Mouse (Mus musculus) forebrain, embryonic 14.5 days (tissue): ENCODE results near the gene Zfp971. TPM values are rescaled to one million over a fixed set of nuclear protein-coding genes. Genes with fewer than 3 reads are reported as not detected.
"Not testable (repeated sequence)": the region's sequence is repeated elsewhere in the genome, so short reads cannot be mapped to it uniquely, and the experiment has no call there.

Source experiments
- ATAC-seq: fragments of 200-750 bp; cut with Nextera tagmentation; 2 replicates; pipeline ENCODE4 v1.8.0; 2017; ENCODE audit warnings: mild to moderate bottlenecking, moderate library complexity
- DNase-seq: peaks from one replicate; pipeline ENCODE4 v3.0.0-alpha.2; 2015; ENCODE audit warnings: low spot score
- H3K27ac ChIP-seq: fragments of 300-500 bp; sonication (generic); 2 replicates; pipeline ENCODE4 v1.5.1; 2014; ENCODE audit warnings: low read depth, mild to moderate bottlenecking, control low read depth, low read length, moderate library complexity
- H3K27me3 ChIP-seq: fragments of 300-500 bp; sonication (generic); replicated peaks from 2 replicates; pipeline ENCODE4 v1.6.1; 2014; ENCODE audit warnings: low read length, control low read depth, mixed read lengths; ENCODE audit not compliant: control insufficient read depth, insufficient read depth
- H3K36me3 ChIP-seq: fragments of 300-500 bp; sonication (generic); 2 replicates; pipeline ENCODE4 v1.6.1; 2014; ENCODE audit warnings: low read length, control low read depth; ENCODE audit not compliant: control insufficient read depth, insufficient read depth
- H3K4me1 ChIP-seq: fragments of 300-500 bp; sonication (generic); 2 replicates; pipeline ENCODE4 v1.6.1; 2014; ENCODE audit warnings: antibody characterized with exemption, low read length, control low read depth; ENCODE audit not compliant: control insufficient read depth, insufficient read depth
- H3K4me2 ChIP-seq: fragments of 300-500 bp; sonication (generic); 2 replicates; pipeline ENCODE4 v1.6.1; 2014; ENCODE audit warnings: mild to moderate bottlenecking, control low read depth, low read length
- H3K4me3 ChIP-seq: fragments of 300-500 bp; sonication (generic); 2 replicates; pipeline ENCODE4 v1.5.1; 2014; ENCODE audit warnings: low read depth, low read length, control low read depth
- H3K9ac ChIP-seq: fragments of 300-500 bp; sonication (generic); 2 replicates; pipeline ENCODE4 v1.6.1; 2014; ENCODE audit warnings: mild to moderate bottlenecking, low read length, control low read depth, moderate library complexity
- H3K9me3 ChIP-seq: fragments of 300-500 bp; sonication (generic); replicated peaks from 2 replicates; pipeline ENCODE4 v1.6.1; 2016; ENCODE audit warnings: low read length, control low read depth, mixed read lengths; ENCODE audit not compliant: control insufficient read depth
- WGBS: fragments of 180-500 bp; shearing (Covaris S2); extraction: QIAGEN DNeasy Blood & Tissue Kit; methylation state at CpG from one replicate; pipeline ENCODE4 v1.1.7; 2014; 5-methylcytosine and 5-hydroxymethylcytosine counted together
- polyA plus RNA-seq: library from polyadenylated mRNA; unstranded; fragments of >200 nt; fragmentation: Nextera tagmentation; extraction: Ambion mirVana; gene quantifications from 2 replicates; pipeline ENCODE4 v1.2.1, GENCODE M21; 2014

Gene Zfp971
- 8.6 and 10.4 TPM in 2 replicates for polyA plus RNA-seq

- not testable (repeated sequence) for H3K36me3 ChIP-seq, H3K27me3 ChIP-seq, H3K4me1 ChIP-seq, H3K9me3 ChIP-seq, ATAC-seq, H3K27ac ChIP-seq
- under 1% methylated on average over 14 of the region's 15 CpGs for WGBS
- peak within 1 kb of the TSS; percentile 48 for H3K4me2 ChIP-seq
- peak within 1 kb of the TSS; percentile 48 for H3K4me3 ChIP-seq
- H3K9ac ChIP-seq, result peak within 1 kb of the TSS; percentile 62
- peak; percentile 37 for DNase-seq
Measured at GRCm38 (mm10) chr2:178023011-178023611, at the start of gene Zfp971. Gene Zfp971 (plus strand): TSS chr2:178023284.

- not testable (repeated sequence) for H3K27ac ChIP-seq, H3K9ac ChIP-seq, H3K9me3 ChIP-seq, ATAC-seq, H3K27me3 ChIP-seq, H3K4me1 ChIP-seq, H3K4me3 ChIP-seq, H3K4me2 ChIP-seq, DNase-seq, H3K36me3 ChIP-seq
- 85% methylated on average over 6 of the region's 7 CpGs for WGBS
Measured at GRCm38 (mm10) chr2:177974814-177975213, 48.3 kb upstream of the Zfp971 start.

GRCm38 (mm10) chr2:178019486-178019885, 3.6 kb upstream of the Zfp971 start:
- not testable (repeated sequence) for DNase-seq, H3K4me2 ChIP-seq, H3K9me3 ChIP-seq, H3K9ac ChIP-seq, H3K27ac ChIP-seq, H3K4me3 ChIP-seq, H3K4me1 ChIP-seq, ATAC-seq, H3K27me3 ChIP-seq, H3K36me3 ChIP-seq
- 88% methylated on average over 3 of the region's 3 CpGs for WGBS

- not testable (repeated sequence) for H3K9me3 ChIP-seq, H3K4me2 ChIP-seq, H3K27ac ChIP-seq, DNase-seq, H3K36me3 ChIP-seq, H3K9ac ChIP-seq, H3K27me3 ChIP-seq, ATAC-seq, H3K4me3 ChIP-seq, H3K4me1 ChIP-seq
- 92% methylated on average over 8 of the region's 8 CpGs for WGBS
Measured at GRCm38 (mm10) chr2:178020773-178021172, 2.3 kb upstream of the Zfp971 start.

- not testable (repeated sequence) for H3K27me3 ChIP-seq, H3K27ac ChIP-seq, DNase-seq, ATAC-seq, H3K4me1 ChIP-seq, H3K36me3 ChIP-seq, H3K9me3 ChIP-seq
- peak overlapping the region; percentile 62; the same call in 1 of the 2 replicates for H3K9ac ChIP-seq
- peak overlapping the region; percentile 48 for H3K4me2 ChIP-seq
- H3K4me3 ChIP-seq, result peak overlapping the region; percentile 48
- whole genome bisulfite sequencing, result 24% methylated on average over 2 of the region's 2 CpGs
Measured at GRCm38 (mm10) chr2:178023861-178024260, 777 bp downstream of the Zfp971 start.

GRCm38 (mm10) chr2:178027601-178028000, 4.5 kb downstream of the Zfp971 start:
- H3K9ac ChIP-seq, DNase-seq, H3K27me3 ChIP-seq, H3K9me3 ChIP-seq, H3K4me2 ChIP-seq, ATAC-seq, H3K36me3 ChIP-seq, H3K27ac ChIP-seq, H3K4me1 ChIP-seq, H3K4me3 ChIP-seq: not testable (repeated sequence)
- WGBS, result 97% methylated on average over 2 of the region's 3 CpGs

DNA sequence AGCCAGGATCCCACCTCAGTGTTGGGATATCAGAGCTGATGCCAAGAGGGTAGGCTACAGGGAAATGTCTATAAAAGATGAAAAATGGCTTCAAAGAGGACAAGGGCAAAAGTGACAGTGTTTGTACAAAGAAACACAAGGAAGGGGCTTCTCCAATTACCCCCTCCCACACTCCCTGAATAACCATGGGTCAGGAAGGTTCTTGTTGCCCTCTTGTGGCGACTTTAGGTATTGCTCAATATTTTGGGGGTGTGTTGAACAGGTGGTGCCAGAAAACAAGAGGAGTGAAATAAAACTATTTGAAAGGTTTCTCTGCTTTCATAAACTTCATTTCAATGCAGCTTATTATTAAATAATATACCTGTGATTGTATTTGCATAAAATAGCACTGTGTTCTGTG, 35.1 kb downstream of the Zfp971 start:
- Histone ChIP-seq H3K4me2 (no peak overlapping the region), H3K27ac (no peak overlapping the region), H3K9ac (no peak overlapping the region), H3K4me1 (no peaks in the 10 kb centered on the region), H3K4me3 (no peak overlapping the region), H3K36me3 (no peaks in the 10 kb centered on the region), H3K27me3 (no peaks in the 10 kb centered on the region), H3K9me3 (no peaks in the 10 kb centered on the region)
- 8% methylated on average over 1 of the region's 1 CpGs for WGBS
- ATAC-seq, result no peak
- DNase-seq, result peak; percentile 56

- peak within 1 kb of the TSS; percentile 40 for H3K4me2 ChIP-seq
- not testable (repeated sequence) for H3K27me3 ChIP-seq, H3K9ac ChIP-seq, H3K9me3 ChIP-seq, H3K4me1 ChIP-seq, ATAC-seq, H3K27ac ChIP-seq, H3K36me3 ChIP-seq, DNase-seq
- H3K4me3 ChIP-seq, result peak within 1 kb of the TSS; percentile 30
- WGBS, result no CpG with 5 or more reads among the region's 14 CpGs
Measured at GRCm38 (mm10) chr2:178078166-178078717, 55.2 kb downstream of the Zfp971 start, which contains the start of gene Zfp931. Gene Zfp931 (minus strand): TSS chr2:178078476.
